Mouse (Mus musculus) CH12.LX (cell line): ENCODE measurements around the gene Dhx37.
A peak's percentile ranks its signal among the peaks of the same experiment; 100 is the strongest.

ENCODE experiments used
- CTCF ChIP-seq, 2 experiments: IDR thresholded peaks in 1 of 2; conservative IDR thresholded peaks in 1 of 2; 2 replicates each; pipeline ENCODE4 v1.5.1; 2011 to 2012; ENCODE audit warnings: low read depth in 2 of 2, low read length in 2 of 2, improper control_type of control experiment in 1 of 2, inconsistent platforms in 1 of 2, mild to moderate bottlenecking in 1 of 2, moderate library complexity in 1 of 2
- EP300 ChIP-seq: IDR thresholded peaks from 2 replicates; pipeline ENCODE4 v1.6.1; 2011; ENCODE audit warnings: low read length, improper control_type of control experiment
- MAX ChIP-seq: IDR thresholded peaks from 2 replicates; pipeline ENCODE4 v1.6.1; 2011; ENCODE audit warnings: low read length, improper control_type of control experiment
- PAX5 ChIP-seq: IDR thresholded peaks from 2 replicates; pipeline ENCODE4 v1.6.1; 2012; ENCODE audit warnings: low read length, inconsistent platforms, mixed read lengths
- POLR2A ChIP-seq: IDR thresholded peaks from 2 replicates; pipeline ENCODE4 v1.6.1; 2011; ENCODE audit warnings: low read depth, mild to moderate bottlenecking, improper control_type of control experiment, low read length
- TBP ChIP-seq: conservative IDR thresholded peaks from 2 replicates; pipeline ENCODE4 v1.6.1; 2011; ENCODE audit warnings: low read depth, low read length, improper control_type of control experiment
- ZC3H11A ChIP-seq: IDR thresholded peaks from 2 replicates; pipeline ENCODE4 v1.6.1; 2012; ENCODE audit warnings: low read depth, mild to moderate bottlenecking, inconsistent platforms, low read length, improper control_type of control experiment

GRCm38 (mm10) chr5:125384512-125385214 is 49.3 kb downstream of the Dhx37 start:
- TF ChIP-seq TBP = no peak
- TF ChIP-seq EP300 = no peak
- no peak for TF ChIP-seq CTCF (conservative IDR thresholded peaks at IDR 0.05 in 1 of 2, IDR thresholded peaks at IDR 0.05 in 1 of 2; ENCODE audit: low read depth in 2 of 2, low read length in 2 of 2)
- TF ChIP-seq PAX5 = no peak
- peak; percentile 49; the same call in 1 of the 2 replicates for TF ChIP-seq POLR2A
- TF ChIP-seq ZC3H11A = no peak
- no peak for TF ChIP-seq MAX
